Mouse (Mus musculus) embryo, embryonic 10.5 days (tissue): Measurements from ENCODE around the gene Dgki.

ENCODE experiments used
- DNase-seq: peaks from one replicate; pipeline ENCODE4 v3.0.0-alpha.2; 2015; ENCODE audit warnings: low spot score

Dgki gene

GRCm38 (mm10) chr6:36857627-36858257 lies 442.2 kb downstream of the Dgki start:
- peak; percentile 64 for DNase-seq

- no peak for DNase-seq
These were observed 449.4 kb downstream of the Dgki start for GRCm38 (mm10) chr6:36850422-36851129.

GRCm38 (mm10) chr6:36845288-36845687 lies 454.7 kb downstream of the Dgki start:
- no peak for DNase-seq

GRCm38 (mm10) chr6:36844258-36844657 lies 455.7 kb downstream of the Dgki start:
- DNase-seq: no peak

GRCm38 (mm10) chr6:36843031-36843488 lies 456.9 kb downstream of the Dgki start:
- no peak for DNase-seq

- DNase-seq: no peak
These were observed 457.7 kb downstream of the Dgki start for GRCm38 (mm10) chr6:36842101-36842922.

GRCm38 (mm10) chr6:36841701-36842100 lies 458.3 kb downstream of the Dgki start:
- peak; percentile 80 for DNase-seq

- DNase-seq: no peak
These were observed 458.8 kb downstream of the Dgki start for GRCm38 (mm10) chr6:36841174-36841573.

GRCm38 (mm10) chr6:36838747-36839146 lies 461.2 kb downstream of the Dgki start:
- DNase-seq: no peak

GRCm38 (mm10) chr6:36835351-36835750 lies 464.6 kb downstream of the Dgki start:
- DNase-seq: no peak

- no peak for DNase-seq
These were observed 465.2 kb downstream of the Dgki start for GRCm38 (mm10) chr6:36834695-36835265.

- DNase-seq: no peak
These were observed 467.3 kb downstream of the Dgki start for GRCm38 (mm10) chr6:36832681-36833080.

- no peak for DNase-seq
These were observed 467.8 kb downstream of the Dgki start for GRCm38 (mm10) chr6:36832207-36832606.

- no peak for DNase-seq
These were observed 469.5 kb downstream of the Dgki start for GRCm38 (mm10) chr6:36830371-36830925.

- no peak for DNase-seq
These were observed 480.3 kb downstream of the Dgki start for GRCm38 (mm10) chr6:36819784-36820050.

GRCm38 (mm10) chr6:36819019-36819783 lies 480.8 kb downstream of the Dgki start:
- no peak for DNase-seq

- DNase-seq: no peak
These were observed 481.5 kb downstream of the Dgki start for GRCm38 (mm10) chr6:36818281-36819018.

GRCm38 (mm10) chr6:36816666-36817065 lies 483.3 kb downstream of the Dgki start:
- no peak for DNase-seq

- no peak for DNase-seq
These were observed 484.0 kb downstream of the Dgki start for GRCm38 (mm10) chr6:36815992-36816391.

GRCm38 (mm10) chr6:36812666-36813515 lies 487.1 kb downstream of the Dgki start:
- no peak for DNase-seq
